Mouse (Mus musculus): ENCODE results near the gene Pdgfc. TPM values are rescaled to one million over a fixed set of nuclear protein-coding genes. Genes with fewer than 3 reads are reported as not detected.

Gene Pdgfc
- polyA plus RNA-seq, 1 experiment from 2014 or later, result 7.5 TPM

DNA sequence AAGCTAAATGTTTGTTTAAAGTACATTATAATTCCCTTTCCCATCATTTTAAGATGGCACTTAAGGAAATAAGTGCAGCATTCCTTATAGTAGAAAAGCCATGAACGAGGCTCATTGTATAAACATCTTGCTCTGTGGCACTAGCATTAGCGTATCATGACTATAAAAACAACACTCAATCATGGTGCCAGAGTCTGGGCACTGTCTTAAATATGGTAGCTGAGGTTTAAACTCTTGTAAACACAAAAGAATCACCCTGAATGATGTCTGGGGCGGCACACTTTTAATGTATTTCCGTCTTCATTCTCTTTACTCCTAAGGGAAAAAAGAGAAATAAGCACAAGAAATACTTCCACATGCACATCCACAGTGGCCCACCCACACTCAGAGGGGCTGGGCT is 192.1 kb downstream of the Pdgfc start:
- ATAC-seq, result no peak
- no peaks in the 10 kb centered on the region for H3K9me3 ChIP-seq (replicated peaks)
- no peak overlapping the region for H3K4me3 ChIP-seq
- no peak overlapping the region for H3K4me2 ChIP-seq
- no peak overlapping the region for H3K27ac ChIP-seq
- no peak overlapping the region for H3K9ac ChIP-seq
- H3K27me3 ChIP-seq, result no peaks in the 10 kb centered on the region
- no peaks in the 10 kb centered on the region for H3K36me3 ChIP-seq (ENCODE audit: poor library complexity, severe bottlenecking)
- 66% methylated on average over 4 of the region's 4 CpGs for WGBS
- no peaks in the 10 kb centered on the region for H3K4me1 ChIP-seq

DNA sequence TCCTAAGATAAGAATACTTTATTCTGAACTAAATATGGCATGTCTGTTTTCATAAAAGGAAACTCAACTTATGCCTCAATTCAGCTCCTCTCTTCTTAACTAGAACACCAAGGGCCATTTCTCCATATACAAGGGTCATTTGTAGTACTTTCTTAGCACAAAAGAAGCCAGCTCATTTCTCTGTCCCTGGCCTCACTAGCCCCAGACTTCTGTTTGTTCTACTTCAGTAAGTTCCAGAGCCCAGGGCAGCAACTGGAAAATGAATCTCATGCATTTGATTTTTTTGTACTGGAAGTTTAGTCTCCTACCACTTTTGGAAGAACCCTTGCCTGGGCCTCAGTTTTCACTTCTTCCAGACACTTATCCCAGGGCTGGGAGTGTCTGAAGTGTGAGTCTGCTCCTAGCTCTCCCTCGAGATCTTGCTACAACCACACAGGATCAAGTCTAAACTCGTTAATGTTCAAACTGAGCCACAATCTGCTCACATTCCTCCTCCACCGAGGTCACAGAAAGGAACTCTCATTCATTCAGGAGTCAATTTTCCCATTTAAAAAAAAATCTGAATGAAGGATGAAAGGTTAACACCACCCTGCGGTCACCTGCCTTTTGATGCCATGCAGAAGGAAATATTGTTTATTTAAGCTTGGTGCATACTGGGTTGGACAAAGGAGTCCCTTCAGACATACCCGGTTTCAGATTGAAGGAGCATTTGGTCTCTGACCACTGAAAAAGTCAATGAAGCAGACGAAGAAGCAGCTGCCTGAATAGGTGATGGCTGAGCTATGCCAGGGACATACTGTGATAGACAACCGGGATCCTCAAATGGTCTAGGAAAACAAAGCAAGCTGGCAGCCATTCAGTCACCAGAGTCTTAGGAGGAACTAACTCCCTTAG is 206.7 kb downstream of the Pdgfc start:
- no peak for ATAC-seq
- H3K27me3 ChIP-seq, result no peaks in the 10 kb centered on the region
- no peaks in the 10 kb centered on the region for H3K36me3 ChIP-seq (ENCODE audit: poor library complexity, severe bottlenecking)
- H3K9ac ChIP-seq, result no peak overlapping the region
- 32% methylated on average over 7 of the region's 7 CpGs for WGBS
- H3K4me3 ChIP-seq, result no peak overlapping the region
- H3K9me3 ChIP-seq (replicated peaks), result no peaks in the 10 kb centered on the region
- H3K4me1 ChIP-seq, result no peaks in the 10 kb centered on the region; the same call in 1 of the 2 replicates
- H3K27ac ChIP-seq, result no peak overlapping the region
- no peak overlapping the region for H3K4me2 ChIP-seq

GRCm38 (mm10) chr3:81243591-81243990 is 207.4 kb downstream of the Pdgfc start:
- H3K9me3 ChIP-seq (replicated peaks), result no peaks in the 10 kb centered on the region
- H3K4me3 ChIP-seq, result no peak overlapping the region
- H3K4me1 ChIP-seq, result no peaks in the 10 kb centered on the region; the same call in 1 of the 2 replicates
- no peak overlapping the region for H3K9ac ChIP-seq
- H3K27me3 ChIP-seq, result no peaks in the 10 kb centered on the region
- H3K27ac ChIP-seq, result no peak overlapping the region
- WGBS, result 71% methylated on average over 6 of the region's 6 CpGs
- H3K36me3 ChIP-seq (ENCODE audit: poor library complexity, severe bottlenecking), result no peaks in the 10 kb centered on the region
- no peak overlapping the region for H3K4me2 ChIP-seq
- ATAC-seq, result no peak

DNA sequence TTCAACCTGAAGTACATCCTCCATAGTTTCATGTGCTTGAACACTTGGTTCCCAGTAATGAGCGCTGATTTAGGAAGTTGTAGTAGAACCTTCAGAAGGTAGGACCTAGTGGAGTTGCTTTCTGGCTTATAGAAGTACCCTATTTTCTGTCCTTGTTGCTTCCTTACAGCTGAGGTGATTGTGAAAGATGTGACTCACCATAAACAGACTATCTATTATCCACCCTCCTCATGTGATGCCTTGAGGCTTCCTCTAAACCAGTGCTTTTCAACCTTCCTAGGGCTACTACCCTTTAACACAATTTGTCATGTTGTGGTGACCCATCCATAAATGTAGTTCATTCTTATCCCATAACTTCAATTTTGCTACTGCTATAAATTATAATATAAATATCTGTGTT is 226.6 kb downstream of the Pdgfc start:
- no peak for ATAC-seq
- no peak overlapping the region for H3K4me2 ChIP-seq

More for the DNA sequence above, 226.6 kb downstream of the Pdgfc start:
- WGBS, result 100% methylated on average over 1 of the region's 1 CpGs
- Histone ChIP-seq H3K27me3 (no peaks in the 10 kb centered on the region), H3K9ac (no peak overlapping the region), H3K36me3 (ENCODE audit: poor library complexity, severe bottlenecking) (no peaks in the 10 kb centered on the region), H3K4me1 (no peaks in the 10 kb centered on the region), H3K9me3 (replicated peaks) (no peaks in the 10 kb centered on the region), H3K4me3 (no peak overlapping the region), H3K27ac (no peak overlapping the region)

Other genes starting within 250 kb of the Pdgfc start
- 94.4 and 98.4 TPM in 2 replicates for gene Gria2, start 233.6 kb upstream of the Pdgfc start, polyA plus RNA-seq (2015; fragmentation: Nextera tagmentation; extraction: Ambion mirVana)
- 18.3 and 18.9 TPM in 2 replicates for gene Glrb, start 122.8 kb upstream of the Pdgfc start, polyA plus RNA-seq (2015; fragmentation: Nextera tagmentation; extraction: Ambion mirVana)